In genomic region chr10:34512551-34512950, GRCm38 (mm10) we compare ENCODE assay signal across 8 mouse cellular contexts. TPM values are rescaled to one million over a fixed set of nuclear protein-coding genes. Genes with fewer than 3 reads are reported as not detected.
DNase-seq lines count a peak whose midpoint lies in the region.

No protein-coding gene starts in this region.

- DNase-seq in kidney, adult 11 months, result peak; percentile 8
- DNase-seq in kidney, adult 8-10 months, result no peak
- peak; percentile 10 for DNase-seq in brain, adult 2 months (ENCODE audit: low read depth, low spot score)
- DNase-seq in forelimb bud, embryonic 11.5 days (ENCODE audit: low read depth, low spot score), result peak; percentile 70
- DNase-seq in kidney, postnatal 10 days, result peak; percentile 23
- no peak for DNase-seq in thymus, postnatal 14 days
- no peak for DNase-seq in gastrocnemius, adult 18-20 months (ENCODE audit: low spot score)
- no peak for DNase-seq in retina, postnatal 1 day

RNA-seq across cellular contexts. Expression of gene Frk, which starts 29.4 kb away (rescaled TPM):
- total RNA-seq in gastrocnemius, adult 18-20 months (2021), result under 1 TPM; 0.53 to 0.69 TPM

Comparison
In these comparisons a context has a peak if more than half of its experiments do, and no peak if none do; other contexts are left out.
1. DNase-seq: peak in kidney, adult 11 months (single experiment), brain, adult 2 months (single experiment), forelimb bud, embryonic 11.5 days (single experiment) and kidney, postnatal 10 days (single experiment); none in kidney, adult 8-10 months (0 of 2), thymus, postnatal 14 days (single experiment), gastrocnemius, adult 18-20 months (single experiment) and retina, postnatal 1 day (single experiment).